Mouse (Mus musculus) myocyte (in vitro differentiated cells): ENCODE measurements at regions not wholly inside any gene's neighbourhood (a gene's known extent, or its start where the extent isn't known, plus 50 kb on each side); places are given as distances from the start of the nearest gene placed in this dataset.
A peak's percentile ranks its signal among the peaks of the same experiment; 100 is the strongest.

ENCODE experiments used
- H3K27me3 ChIP-seq: one replicate; pipeline ENCODE4 v1.6.1; 2011; ENCODE audit not compliant: control insufficient read depth, insufficient read depth, insufficient read length
- H3K36me3 ChIP-seq: one replicate; pipeline ENCODE4 v1.6.1; 2011; ENCODE audit not compliant: control insufficient read depth, insufficient read depth
- H3K4me2 ChIP-seq: one replicate; pipeline ENCODE4 v1.6.1; 2011; ENCODE audit warnings: low read depth, control low read depth
- H3K4me3 ChIP-seq: one replicate; pipeline ENCODE4 v1.5.1; 2011; ENCODE audit warnings: mild to moderate bottlenecking, control low read depth, moderate library complexity
- H3K79me2 ChIP-seq: one replicate; pipeline ENCODE4 v1.6.1; 2011; ENCODE audit not compliant: control insufficient read depth, insufficient read depth
- H3ac ChIP-seq: one replicate; pipeline ENCODE4 v1.6.1; 2011; ENCODE audit not compliant: control insufficient read depth, insufficient read length
- CEBPB ChIP-seq: IDR thresholded peaks from 2 replicates; pipeline ENCODE4 v1.6.1; 2011; ENCODE audit warnings: mild to moderate bottlenecking, moderate library complexity; ENCODE audit not compliant: poor library complexity, insufficient read depth, severe bottlenecking
- E2F4 ChIP-seq: IDR thresholded peaks from one replicate; pipeline ENCODE4 v1.6.1; 2011; ENCODE audit warnings: mild to moderate bottlenecking, control low read depth, moderate library complexity; ENCODE audit not compliant: insufficient read depth
- MAX ChIP-seq: IDR thresholded peaks from one replicate; pipeline ENCODE4 v1.6.1; 2011; ENCODE audit warnings: low read depth, mild to moderate bottlenecking, control low read depth
- MYOD1 ChIP-seq, 3 experiments: IDR thresholded peaks; one replicate each; pipeline ENCODE4 v1.6.1; 2011; ENCODE audit warnings: control low read depth in 2 of 3, low read depth in 2 of 3, mild to moderate bottlenecking in 2 of 3, moderate library complexity in 1 of 3; ENCODE audit not compliant: insufficient read length in 2 of 3, control insufficient read depth in 1 of 3
- MYOG ChIP-seq, 3 experiments: IDR thresholded peaks; one replicate each; pipeline ENCODE4 v1.6.1; 2011; ENCODE audit warnings: control low read depth in 2 of 3, low read depth in 2 of 3, mild to moderate bottlenecking in 2 of 3; ENCODE audit not compliant: insufficient read length in 2 of 3, control insufficient read depth in 1 of 3, insufficient read depth in 1 of 3
- POLR2A ChIP-seq: IDR thresholded peaks from one replicate; pipeline ENCODE4 v1.6.1; 2011; ENCODE audit warnings: low read depth, mild to moderate bottlenecking, control low read depth, moderate library complexity; ENCODE audit not compliant: insufficient read length
- POLR2AphosphoS2 ChIP-seq: IDR thresholded peaks from one replicate; pipeline ENCODE4 v1.6.1; 2011; ENCODE audit warnings: low read depth, control low read depth; ENCODE audit not compliant: insufficient read length
- REST ChIP-seq: IDR thresholded peaks from one replicate; pipeline ENCODE4 v1.6.1; 2011; ENCODE audit warnings: mild to moderate bottlenecking, control low read depth, moderate library complexity; ENCODE audit not compliant: insufficient read depth, insufficient read length
- SRF ChIP-seq: IDR thresholded peaks from one replicate; pipeline ENCODE4 v1.6.1; 2011; ENCODE audit warnings: low read depth; ENCODE audit not compliant: control insufficient read depth, insufficient read length
- TCF12 ChIP-seq: IDR thresholded peaks from one replicate; pipeline ENCODE4 v1.6.1; 2011; ENCODE audit warnings: mild to moderate bottlenecking, control low read depth; ENCODE audit not compliant: poor library complexity, insufficient read depth, severe bottlenecking
- TCF3 ChIP-seq: IDR thresholded peaks from one replicate; pipeline ENCODE4 v1.6.1; 2011; ENCODE audit warnings: low read depth, control low read depth; ENCODE audit not compliant: insufficient read length
- USF1 ChIP-seq: IDR thresholded peaks from one replicate; pipeline ENCODE4 v1.6.1; 2011; ENCODE audit warnings: low read depth, mild to moderate bottlenecking, control low read depth, moderate library complexity

DNA sequence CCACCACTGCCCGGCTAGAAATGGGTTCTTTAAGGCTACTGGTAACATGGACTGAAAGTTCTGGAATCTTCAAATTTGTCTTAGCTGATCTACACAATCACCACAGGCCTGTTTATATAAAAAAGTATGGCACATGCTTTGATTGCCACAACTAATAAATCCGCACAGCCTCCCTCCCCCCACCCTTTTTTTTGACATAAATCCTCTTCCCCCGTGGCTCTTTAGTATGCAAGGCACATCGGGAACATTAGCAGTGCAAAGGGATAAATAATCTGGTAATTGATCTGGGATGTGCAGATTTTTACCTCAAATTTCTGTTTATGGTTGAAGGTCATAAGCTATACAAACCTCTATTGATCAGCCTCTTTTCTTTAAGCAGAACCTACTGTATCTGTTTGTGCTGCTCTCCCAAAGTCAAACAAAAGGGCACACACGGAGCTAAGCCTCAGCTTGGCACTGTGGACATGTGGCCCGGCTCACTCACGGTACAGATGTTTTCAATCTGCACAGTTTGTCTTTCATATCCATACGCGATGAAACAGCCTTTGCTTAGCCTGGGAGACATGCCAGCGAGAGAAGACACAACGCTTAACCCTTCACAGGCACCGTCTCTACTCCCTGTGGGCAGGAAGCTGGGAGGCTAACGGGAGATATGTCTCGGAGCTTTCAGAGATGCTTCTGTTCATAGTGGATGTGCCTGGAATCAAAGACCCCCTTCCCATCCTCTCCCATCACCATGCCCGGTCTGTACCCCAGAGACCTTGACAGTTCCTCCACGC is 235.3 kb upstream of the Maf start:
- Histone ChIP-seq H3ac (no peak overlapping the region), H3K36me3 (no peaks in the 10 kb centered on the region), H3K27me3 (peaks cover 6% of the 10 kb centered on the region), H3K79me2 (no peaks in the 10 kb centered on the region), H3K4me3 (no peak overlapping the region), H3K4me2 (no peak overlapping the region)
- TF ChIP-seq POLR2AphosphoS2, result no peak
- no peak for TF ChIP-seq MAX
- TF ChIP-seq TCF3, result no peak
- TF ChIP-seq SRF, result no peak
- TF ChIP-seq USF1, result no peak
- TF ChIP-seq CEBPB, result no peak
- TF ChIP-seq POLR2A, result no peak
- no peak for TF ChIP-seq TCF12
- TF ChIP-seq MYOG (IDR thresholded peaks at IDR 0.05; ENCODE audit: control insufficient read depth in 1 of 3, insufficient read depth in 1 of 3, insufficient read length in 2 of 3, low read depth in 2 of 3), result no peak
- TF ChIP-seq E2F4, result no peak
- no peak for TF ChIP-seq REST
- no peak for TF ChIP-seq MYOD1 (IDR thresholded peaks at IDR 0.05; ENCODE audit: control insufficient read depth in 1 of 3, insufficient read length in 2 of 3, low read depth in 2 of 3)

DNA sequence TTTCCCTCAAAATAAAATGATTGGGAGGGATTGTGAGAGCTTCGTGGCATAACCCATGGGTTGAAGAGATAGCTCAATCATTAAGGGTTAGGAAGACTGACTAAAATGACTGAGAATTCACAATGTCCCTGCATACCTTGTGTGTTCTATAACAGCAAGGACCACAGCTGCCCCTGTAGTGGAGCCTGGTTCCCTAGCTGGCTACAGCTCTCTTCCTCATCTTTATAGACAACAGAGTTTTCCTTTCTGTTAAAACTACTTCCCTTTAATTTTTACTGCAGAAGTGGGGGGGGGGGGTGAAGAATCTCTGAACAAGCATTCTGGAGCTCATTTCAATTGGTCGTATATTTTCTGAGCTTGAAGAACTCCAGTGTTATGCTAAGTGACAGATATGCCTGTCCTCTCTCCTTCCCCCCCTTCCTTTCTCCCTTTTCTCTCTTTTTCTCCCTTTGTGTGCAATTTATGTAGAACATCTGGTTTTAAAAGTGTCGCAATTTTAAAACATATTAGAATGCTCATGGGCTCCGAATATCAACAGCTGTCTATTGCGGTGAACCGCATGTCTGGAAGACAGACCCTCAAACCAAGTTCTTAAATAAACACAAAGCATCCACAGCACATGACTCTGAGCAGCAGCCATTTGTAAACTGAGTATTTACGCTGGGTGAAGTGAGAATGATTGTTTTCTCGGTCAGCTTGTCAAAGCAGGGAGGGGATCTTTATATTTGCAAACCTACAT is 222.0 kb upstream of the Maf start:
- Histone ChIP-seq H3K4me3 (no peak overlapping the region), H3K27me3 (no peaks in the 10 kb centered on the region), H3K36me3 (no peaks in the 10 kb centered on the region), H3K79me2 (no peaks in the 10 kb centered on the region), H3K4me2 (no peak overlapping the region), H3ac (no peak overlapping the region)
- TF ChIP-seq REST (no peak), TCF12 (no peak), USF1 (no peak), POLR2A (no peak), MYOD1 (IDR thresholded peaks at IDR 0.05; ENCODE audit: control insufficient read depth in 1 of 3, insufficient read length in 2 of 3, low read depth in 2 of 3) (no peak), TCF3 (no peak), MAX (no peak), POLR2AphosphoS2 (no peak), MYOG (IDR thresholded peaks at IDR 0.05; ENCODE audit: control insufficient read depth in 1 of 3, insufficient read depth in 1 of 3, insufficient read length in 2 of 3, low read depth in 2 of 3) (no peak), E2F4 (no peak), SRF (no peak), CEBPB (no peak)

DNA sequence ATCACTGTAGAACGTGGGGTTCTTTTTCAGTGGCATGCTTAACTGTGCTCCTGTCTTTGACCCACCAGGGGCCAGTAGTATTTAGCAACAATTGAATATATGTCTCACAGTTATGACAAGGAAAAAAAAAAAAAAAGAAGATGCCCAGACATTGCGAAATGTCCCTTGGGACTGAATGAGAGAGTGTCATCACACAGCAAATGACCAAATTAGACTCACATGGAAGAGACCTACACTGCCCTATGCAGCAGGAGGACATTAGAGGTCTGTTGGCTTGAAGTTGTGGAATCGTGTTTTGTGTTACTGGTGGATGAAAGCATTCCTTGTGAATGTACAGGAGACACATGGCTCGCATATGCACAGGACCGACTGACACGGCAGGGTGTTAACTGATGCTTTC is 214.3 kb upstream of the Maf start:
- TF ChIP-seq TCF12 (no peak), CEBPB (0 out of 2 replicates have a peak, but pooled peaks have one; percentile 36), REST (no peak)
- Histone ChIP-seq H3K4me3 (no peak overlapping the region), H3K27me3 (no peaks in the 10 kb centered on the region), H3K4me2 (no peak overlapping the region), H3ac (no peak overlapping the region), H3K79me2 (no peaks in the 10 kb centered on the region), H3K36me3 (no peaks in the 10 kb centered on the region)

DNA sequence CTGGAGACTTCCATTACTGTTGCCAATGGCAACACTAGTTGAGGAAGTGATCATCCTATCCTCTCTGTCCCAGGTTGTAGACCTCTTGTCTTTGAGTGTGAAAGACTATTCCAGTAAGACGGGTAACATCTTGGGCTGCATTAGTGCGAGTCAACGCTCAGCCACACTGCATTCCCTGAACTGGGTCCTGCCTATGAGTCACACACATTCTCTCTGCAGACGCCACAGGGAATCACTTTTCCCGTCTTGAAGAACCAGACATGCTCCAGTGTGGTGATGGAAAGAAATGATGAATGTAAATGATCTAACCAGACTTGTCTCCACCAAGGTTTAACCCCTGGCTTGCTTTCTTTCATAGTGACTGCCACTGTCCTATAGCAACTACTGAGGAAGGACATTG is 199.1 kb upstream of the Maf start:
- Histone ChIP-seq H3K4me2 (no peak overlapping the region), H3K79me2 (no peaks in the 10 kb centered on the region), H3K4me3 (no peak overlapping the region)

More for the DNA sequence above, 199.1 kb upstream of the Maf start:
- Histone ChIP-seq H3K36me3 (no peaks in the 10 kb centered on the region), H3ac (no peak overlapping the region), H3K27me3 (no peaks in the 10 kb centered on the region)
- TF ChIP-seq MAX (no peak), MYOG (IDR thresholded peaks at IDR 0.05; ENCODE audit: control insufficient read depth in 1 of 3, insufficient read depth in 1 of 3, insufficient read length in 2 of 3, low read depth in 2 of 3) (no peak), SRF (no peak), TCF12 (no peak), TCF3 (no peak), E2F4 (no peak), USF1 (no peak), POLR2A (no peak), CEBPB (no peak), MYOD1 (IDR thresholded peaks at IDR 0.05; ENCODE audit: control insufficient read depth in 1 of 3, insufficient read length in 2 of 3, low read depth in 2 of 3) (no peak), REST (no peak), POLR2AphosphoS2 (no peak)
